Mouse (Mus musculus) c-Kit-negative CD71-positive TER-119-positive erythroid progenitor cells, embryonic 14.5 days (primary cell): ENCODE results near the gene Cntn5.

ENCODE experiments used
- DNase-seq: peaks from one replicate; pipeline ENCODE4 v3.0.0-alpha.2; 2013; ENCODE audit warnings: low read depth, low spot score

Cntn5 gene

DNA sequence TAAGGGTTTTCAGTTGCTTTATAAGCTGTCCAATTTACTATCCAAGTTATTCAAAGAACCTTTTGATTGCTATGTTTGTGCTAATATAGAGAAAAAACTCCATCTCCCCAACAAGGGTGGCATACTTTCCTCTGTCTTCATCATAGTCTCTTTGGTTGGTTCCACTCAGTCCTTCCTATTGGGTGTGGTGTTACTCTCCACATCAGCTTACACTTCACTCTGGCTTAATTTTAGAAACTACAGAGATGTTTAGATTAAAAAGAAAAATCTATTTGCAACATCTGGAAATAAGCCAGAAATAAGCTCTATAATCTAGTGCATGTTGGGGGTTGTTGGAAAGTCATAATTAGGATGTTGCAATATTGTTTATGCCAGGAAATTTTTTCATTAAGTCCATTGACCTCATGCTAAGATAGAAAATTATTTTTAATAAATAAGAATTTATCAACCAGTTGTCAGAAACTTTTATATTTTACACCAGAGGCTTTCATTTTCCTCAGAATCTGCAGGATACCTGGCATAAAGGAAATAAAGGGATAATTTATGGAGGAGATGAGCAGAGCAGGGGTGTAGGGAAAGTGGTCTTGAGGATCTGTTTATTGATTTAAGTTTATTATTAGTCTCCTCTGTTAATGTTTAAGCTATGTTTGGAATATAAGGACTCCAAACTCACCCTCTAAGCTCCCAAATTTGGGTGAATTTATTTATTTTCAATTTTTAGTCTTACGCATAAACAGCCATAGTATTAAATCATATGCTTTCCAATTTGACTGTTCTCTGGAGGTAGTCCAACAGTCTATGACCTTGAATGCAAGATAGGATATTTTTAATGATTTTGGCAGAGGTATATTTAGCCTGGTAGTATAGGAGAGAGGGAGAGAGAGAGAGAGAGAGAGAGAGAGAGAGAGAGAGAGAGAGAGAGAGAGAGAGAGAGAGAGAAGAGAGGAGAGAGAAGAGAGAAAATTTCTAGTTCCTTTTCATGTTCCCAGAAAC, 966.8 kb downstream of the Cntn5 start:
- no peak for DNase-seq

DNA sequence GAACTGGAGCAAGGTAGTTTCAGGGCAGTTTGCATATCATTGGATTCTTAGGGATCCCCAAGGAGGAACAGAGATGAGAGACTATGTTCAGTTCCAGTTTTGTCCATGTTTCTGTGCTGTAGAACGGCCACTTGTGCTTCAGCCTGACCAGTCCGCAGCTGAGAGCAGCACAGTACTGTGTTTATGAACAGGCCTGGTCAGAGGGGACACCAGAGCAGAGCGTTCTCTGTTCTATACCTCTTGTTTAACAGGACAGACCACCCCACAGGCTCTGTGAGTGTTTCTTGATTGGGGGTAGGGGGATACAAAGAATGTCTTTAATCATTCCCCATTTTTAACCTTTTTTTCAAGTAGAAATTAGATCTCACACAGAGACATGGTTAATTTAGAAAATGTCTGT, 984.0 kb downstream of the Cntn5 start:
- no peak for DNase-seq

DNA sequence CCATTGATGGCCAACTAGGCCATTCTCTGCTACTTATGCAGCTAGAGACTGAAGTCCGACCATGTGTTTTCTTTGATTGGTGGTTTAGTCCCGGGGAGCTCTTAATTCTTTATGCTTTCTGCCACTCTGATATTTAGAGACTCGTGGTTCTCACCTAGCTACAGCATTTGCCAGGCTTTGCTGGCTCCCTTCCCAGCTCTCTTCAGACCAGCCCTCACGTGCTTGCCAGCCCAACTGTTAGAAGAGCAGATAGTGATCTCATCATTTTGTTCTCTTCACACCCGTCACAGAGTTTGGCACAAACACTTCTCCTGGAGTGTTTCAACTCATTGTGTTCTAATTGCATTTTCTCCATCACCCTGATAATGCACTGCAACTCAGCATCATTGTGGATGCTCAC, 1005.5 kb downstream of the Cntn5 start:
- DNase-seq = no peak

DNA sequence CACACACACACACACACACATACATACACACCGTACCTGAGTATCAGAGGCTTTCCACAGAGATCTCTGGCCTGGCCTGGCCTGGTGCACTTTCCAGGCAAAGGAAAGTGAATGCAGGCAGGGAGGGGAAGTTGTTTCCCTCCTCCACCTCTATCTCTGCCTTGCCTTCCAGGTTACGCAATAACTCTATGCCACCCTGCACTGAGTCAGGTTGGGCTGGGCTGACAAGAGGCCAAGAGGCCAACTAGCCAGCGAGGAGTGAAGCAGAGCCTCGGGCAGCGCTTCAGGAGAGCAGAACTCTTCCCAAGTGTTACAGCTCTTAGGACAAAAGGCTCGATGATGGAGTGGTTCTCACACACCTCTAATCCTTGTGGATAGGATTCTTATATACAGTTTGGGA, 1018.4 kb downstream of the Cntn5 start:
- no peak for DNase-seq

DNA sequence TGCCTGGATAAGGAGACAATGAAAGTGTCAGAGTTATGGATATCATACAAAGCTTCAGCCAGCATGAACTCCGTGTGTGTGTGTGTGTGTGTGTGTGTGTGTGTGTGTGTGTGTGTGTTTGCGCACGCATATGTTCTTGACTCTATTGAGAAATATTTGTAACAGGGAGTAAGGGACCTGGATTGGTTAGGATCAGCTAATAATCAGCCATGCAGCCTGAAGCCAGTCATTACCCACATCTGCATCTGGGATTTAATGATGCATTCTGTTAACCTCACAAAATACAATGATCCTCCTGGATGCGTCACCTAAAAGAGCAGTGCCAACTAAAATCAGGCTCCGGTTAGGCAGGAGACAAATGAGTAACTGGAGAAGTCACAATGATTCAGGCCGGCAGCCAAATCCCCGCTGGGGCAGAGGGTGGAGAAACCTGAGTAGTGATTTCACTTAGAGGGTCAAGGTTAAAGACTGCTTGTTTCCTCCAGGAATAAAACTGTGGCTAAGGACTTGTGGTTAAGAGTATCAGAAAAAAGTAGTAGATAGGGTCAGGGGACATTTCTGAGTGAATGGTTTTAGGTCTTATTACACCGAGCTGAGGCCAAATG, 1021.7 kb downstream of the Cntn5 start:
- no peak for DNase-seq

DNA sequence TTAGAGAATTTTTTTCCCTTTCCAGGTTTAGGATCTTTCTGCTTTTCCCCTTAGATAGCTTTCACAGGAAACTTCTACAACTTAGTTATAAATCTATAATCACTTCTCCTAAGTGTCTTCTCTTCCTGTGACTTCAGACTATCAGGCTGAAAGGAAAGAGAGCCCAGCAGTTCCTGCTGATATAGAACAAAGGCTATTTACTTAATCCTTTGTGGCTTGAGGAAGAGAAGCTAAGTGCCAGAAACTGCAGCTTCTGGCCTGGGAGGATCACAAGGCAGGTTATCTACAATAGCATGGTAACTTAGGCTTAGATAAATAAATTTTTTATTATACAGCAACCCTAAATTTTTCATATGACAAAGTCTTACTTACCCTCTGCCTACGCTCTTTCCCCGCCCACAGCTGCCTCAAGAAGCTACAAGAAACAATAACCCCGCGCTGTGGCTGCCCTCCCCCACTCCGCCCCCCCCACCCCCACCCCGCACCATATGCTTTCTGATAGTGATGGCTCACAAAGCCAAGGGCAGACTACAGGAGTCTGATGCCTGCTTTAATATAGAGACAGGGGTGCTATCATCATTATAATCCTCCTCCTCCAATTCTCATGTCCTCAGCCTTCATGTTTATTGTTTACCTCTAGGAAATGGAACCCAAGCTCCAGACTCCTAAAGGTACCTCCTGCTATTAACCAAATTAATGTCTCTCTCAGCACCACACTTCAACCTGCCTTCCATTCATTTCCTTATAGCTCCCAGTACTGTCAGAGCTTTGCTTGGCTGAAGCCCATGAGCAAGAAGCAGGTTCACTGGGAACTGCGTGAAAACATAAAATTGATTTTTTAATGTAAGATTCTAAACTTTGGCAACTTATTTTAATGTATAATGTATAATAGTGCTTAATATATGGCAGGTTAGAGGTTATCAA, 1032.2 kb downstream of the Cntn5 start:
- no peak for DNase-seq

DNA sequence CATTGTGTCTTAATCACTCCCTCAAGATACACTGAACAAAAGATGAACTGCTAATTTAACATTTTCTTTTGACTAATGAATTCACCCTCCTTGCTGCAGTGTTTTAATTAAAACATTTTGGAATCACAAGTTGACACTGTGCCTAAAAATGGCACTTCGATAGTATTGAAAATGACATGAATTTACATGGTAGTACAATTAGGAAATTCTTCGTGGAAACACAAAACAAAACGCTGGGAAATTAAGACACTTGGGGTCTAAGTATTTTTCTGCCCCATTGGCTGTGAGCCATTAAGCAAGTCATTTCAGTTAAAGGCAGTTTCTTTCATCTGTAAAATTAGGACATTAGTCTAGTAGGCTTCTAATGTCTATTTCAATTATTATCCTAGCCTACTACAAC, 1043.9 kb downstream of the Cntn5 start:
- DNase-seq = no peak

DNA sequence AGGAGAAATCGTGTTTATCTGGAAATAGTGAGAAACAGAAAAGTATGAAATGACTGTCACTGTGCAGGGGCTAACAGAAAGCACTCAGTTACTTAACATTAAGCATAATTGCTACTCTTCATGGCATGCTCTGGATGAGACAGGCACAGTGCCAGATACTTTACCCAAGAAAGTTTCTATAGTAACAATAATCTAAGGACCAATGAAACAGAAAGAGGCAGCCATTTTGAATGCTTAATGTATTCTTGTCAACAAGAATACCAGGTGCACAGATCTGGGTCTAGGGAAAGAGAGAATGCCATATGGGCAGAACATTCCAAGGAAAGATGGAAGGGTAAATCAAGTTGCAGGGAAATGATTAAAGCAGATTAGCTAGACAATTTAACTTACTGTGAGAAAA, 1045.3 kb downstream of the Cntn5 start:
- DNase-seq = no peak

DNA sequence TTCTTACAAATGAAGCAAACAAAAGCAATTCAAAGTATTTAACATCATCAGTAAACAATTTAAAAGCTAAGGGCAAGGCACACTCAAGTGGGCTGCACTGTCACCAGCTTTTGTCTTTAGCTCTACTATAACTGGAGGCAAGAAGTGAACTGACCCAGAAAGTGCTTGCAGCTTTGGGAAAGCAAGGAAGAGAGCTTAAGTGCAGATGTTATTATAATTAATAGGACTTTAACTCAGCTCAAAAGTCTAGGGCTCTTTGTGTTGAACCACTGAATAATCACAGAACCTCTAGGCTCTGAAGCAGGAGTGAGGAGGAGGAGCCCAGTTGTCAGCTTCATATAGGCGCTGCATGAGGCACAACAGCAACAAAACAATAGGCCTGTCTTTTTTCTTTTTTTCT, 1049.8 kb downstream of the Cntn5 start:
- DNase-seq = no peak

DNA sequence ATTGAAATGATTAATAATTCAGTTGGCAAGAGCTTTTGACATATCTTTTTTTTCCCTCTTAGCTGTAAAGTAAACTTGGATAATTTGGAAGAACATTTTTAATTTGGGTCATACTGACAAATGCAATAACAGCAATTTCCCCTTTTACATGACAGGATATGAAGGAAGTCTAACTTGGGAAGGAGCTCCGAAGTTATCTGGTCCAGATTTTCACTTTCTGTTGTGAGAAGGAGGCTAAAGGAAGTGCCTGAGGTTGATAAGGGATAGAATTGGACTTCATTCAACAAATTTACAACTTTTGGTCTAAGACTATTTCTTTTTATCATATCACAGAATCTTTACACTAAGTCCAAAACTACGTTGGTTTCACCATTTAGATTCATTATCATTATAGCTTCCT, 1074.3 kb downstream of the Cntn5 start:
- no peak for DNase-seq

DNA sequence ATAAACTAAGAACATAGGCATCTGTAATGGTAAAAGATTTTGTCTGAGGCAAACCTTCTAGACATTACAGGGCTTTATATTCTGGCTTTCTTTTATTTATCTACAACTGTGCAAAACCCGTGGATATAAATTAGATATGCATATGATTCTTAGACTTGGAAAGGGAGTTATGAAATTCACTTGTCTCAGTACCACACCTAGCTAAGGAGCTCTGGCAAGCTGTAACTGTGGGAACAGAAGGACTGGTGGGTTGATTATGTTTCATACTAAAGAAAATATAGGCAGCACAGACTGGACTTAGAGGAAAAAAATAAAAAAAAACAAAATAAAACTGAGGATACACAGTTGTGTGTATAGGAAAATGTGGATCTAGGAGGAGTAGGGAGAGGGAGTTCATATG, 1084.6 kb downstream of the Cntn5 start:
- DNase-seq = no peak

DNA sequence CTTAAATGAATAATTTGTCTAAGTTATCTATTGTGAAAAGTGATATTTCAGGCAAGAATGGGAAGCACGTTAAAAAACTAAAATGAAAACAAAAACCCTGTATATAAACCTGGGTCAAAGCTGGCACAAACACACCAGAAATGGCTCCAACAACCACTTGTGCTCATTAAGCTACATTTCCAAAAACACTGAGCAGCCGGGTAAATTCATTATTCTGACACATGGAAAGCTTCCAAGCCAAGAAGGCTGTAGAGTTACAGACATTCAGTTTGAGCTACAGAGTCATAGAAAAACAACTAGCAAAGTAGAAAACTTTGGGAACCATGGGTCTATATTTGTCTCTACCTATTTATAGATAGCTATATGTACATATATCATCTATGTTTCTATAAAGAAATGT, 1087.1 kb downstream of the Cntn5 start:
- no peak for DNase-seq

DNA sequence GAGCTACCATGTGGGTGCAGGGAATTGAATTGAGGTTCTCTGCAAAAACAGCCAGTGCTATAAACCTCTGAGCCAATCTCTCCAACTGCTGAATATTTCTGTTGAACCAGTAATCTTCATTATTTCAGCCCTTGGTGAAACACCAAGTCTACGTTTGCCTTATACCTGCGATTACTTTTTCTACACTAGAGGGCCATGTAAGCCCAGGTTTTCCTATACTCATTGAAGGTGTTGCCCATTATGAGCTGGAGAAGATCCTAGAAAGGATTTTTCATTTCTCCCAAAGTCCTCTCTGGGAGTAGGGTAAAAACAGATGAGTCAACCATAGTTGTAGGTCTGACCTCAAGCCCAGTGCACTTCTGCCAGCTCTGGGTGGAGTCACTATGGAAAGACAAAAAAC, 1105.0 kb downstream of the Cntn5 start:
- DNase-seq = no peak

DNA sequence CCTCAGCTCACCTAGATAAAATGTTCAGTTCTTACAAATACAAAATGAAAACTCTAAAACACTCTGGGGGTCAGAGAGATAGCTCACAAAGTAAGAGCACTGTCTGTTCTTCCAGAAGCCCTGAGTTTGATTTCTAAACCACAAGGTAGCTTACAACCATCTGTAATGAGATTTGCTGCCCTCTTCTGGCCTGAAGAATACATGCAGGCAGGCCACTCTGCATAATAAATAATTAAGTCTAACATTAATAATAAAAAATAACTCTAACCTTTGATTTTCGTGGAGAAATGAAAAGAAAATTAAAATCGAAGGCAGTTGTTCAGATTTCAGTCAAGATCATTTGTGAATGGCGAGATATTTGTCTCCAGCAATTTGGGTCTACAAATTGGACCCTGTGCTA, 1120.9 kb downstream of the Cntn5 start:
- no peak for DNase-seq

DNA sequence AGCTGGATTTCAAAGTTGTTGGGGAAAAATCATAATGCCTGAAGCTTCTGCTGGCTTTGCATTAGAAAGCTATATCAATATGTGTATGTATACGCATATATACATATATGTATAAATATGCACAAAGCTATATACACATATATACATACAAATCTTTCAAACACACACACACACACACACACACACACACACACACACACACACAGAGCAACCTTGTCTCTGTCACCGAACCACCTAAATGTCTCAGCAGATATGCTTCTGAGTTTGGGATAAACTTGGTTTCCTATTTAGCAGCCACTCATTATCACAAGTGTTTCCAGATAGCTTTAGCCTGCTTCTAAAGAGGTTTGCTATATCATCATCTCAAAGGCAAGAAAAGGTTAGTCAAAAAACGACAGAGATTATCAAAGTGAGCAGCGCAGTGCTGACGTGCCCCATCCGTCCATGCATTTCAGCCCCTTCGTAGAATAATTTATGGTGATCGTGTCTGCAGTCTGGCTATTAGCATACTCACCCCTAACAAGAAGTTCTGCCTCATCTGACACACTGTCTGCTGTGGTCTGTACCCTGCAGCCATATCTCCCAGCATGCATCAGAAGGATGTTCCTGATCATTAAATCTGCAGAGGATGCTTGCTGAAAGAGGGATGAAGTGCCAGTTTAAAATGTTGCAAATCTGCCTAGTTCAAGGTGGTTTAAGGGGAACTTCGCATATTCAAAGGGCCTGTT, 1123.3 kb downstream of the Cntn5 start:
- no peak for DNase-seq

DNA sequence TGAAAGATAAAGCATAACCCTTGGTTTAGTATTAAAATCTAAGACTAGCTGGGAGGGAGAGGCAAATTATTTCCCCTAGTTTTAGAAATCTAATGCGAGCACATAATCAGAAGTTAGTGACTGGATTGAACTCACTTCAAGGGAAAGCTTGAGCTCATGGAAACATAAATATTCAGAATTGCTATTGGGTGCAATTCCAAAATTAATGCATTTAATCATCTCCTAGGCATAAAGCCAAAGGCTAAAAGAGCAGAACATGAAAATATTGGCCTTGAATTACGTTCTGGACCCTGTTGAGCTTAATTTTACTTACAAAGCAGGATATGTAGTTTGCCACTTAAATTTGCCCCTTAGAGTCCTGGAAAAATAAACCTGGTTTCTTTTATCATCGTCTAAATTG, 1124.9 kb downstream of the Cntn5 start:
- no peak for DNase-seq

DNA sequence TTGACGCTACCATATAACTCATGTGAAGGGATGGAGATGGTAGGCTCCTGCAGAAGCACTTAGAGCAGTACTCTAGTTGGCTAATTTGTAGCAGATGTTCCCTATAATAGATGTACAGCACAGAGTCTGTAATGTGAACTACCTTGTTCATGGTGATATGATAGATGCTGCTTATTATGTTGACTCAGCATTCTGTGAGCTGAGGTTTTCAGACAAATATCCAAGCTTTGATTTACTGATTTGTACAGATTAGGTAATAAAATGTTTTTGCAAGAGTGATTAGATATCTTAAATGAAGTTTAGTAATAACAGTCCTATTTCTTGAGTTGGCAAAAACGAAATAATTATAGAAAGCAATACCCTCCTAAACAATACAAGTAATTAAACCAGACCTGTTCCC, 1133.8 kb downstream of the Cntn5 start:
- DNase-seq = no peak

DNA sequence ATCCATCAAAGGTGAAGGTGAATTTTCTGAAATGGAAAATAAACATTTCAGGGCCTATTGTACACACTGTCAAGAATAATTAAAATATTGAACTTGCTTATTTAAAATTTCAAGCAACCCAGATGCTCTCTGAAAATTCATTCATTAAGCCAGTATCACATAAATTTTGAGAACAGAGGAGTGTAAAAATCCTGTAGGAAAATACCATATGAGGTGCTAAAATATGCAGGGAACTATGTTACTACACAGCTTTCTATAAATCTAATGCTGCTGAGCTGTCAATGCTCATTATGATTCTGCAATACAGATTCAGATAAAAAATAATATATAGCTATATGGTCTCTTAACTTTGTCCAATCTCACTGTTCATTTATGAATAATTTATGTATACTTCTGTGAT, 1134.9 kb downstream of the Cntn5 start:
- DNase-seq = no peak

DNA sequence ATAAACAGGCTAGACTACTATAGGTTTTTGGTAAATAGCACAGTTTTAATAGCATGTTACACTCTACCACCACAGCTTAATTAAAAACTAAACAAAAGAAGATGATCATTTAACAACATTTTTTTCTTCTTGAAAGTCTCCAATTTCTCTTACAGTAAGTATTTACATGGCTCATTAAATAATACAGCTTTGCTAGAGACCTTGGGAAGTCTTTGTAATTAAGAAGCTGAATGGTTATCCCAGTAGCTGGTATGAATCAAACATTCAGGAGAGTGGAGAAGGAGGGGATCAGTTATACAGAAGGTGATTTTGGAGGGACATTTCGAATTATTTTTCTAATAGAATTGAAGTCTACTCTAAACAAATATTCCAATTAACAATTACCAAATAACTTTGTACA, 1186.4 kb downstream of the Cntn5 start:
- no peak for DNase-seq

DNA sequence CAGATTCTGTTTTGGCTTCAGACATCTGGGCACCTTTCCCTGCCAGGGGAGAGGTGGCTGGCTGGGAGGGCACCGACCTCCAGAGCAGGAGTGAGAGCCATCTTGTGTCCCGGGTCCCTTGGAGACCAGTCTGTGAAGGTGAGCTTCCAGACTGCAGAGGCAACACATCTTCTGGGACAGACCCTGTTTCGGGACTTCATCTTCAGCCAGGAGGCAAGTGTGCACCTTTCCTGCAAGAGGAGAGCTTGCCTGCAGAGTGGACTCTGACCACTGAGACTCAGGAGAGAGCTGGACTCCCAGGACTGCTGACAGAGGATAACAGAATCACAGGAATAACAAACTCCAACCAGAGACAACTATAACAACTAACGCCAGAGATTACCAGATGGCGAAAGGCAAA, 1195.9 kb downstream of the Cntn5 start:
- DNase-seq = no peak

DNA sequence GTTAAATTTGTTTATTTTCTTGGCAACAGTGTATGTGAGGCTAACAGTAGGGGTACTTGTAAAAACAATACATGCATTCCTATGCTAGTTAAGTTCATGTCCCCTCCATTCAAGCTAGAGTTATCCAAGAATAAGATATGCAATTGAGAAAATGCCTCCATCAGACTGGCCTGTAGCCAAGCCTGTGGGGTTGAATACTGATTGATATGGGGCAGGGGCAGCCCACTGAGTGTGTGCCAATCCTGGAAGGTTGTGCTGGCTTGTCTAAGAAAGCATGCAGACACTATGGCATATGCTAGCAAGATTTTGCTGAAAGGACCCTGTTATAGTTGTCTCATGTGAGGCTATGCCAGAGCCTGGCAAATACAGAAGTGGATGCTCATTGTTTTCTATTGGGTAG, 1196.8 kb downstream of the Cntn5 start:
- no peak for DNase-seq

DNA sequence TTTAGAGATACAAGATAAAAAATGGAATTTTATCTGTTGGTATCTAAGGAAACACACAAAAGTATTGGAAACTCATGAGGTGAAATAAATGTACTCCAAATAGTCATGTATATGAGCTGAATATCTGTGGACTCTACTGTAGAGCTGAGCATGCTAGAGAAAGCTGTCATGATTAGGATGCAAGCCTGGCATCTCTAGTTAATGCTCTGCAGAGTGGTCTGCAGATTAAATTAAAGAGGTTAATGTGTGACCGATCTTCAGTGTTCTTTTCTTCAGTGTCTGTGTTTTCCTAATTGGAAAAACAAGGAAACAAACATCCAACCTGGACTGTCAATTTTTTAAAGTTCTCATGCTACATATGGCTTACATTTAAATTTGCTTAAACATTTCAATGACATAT, 1199.4 kb downstream of the Cntn5 start:
- no peak for DNase-seq
